Mouse (Mus musculus) CH12.LX (cell line): ENCODE results near the gene Trappc11. TPM values are rescaled to one million over a fixed set of nuclear protein-coding genes. Genes with fewer than 3 reads are reported as not detected.

Source experiments
- DNase-seq: peaks from one replicate; pipeline ENCODE4 v3.0.0-alpha.2; 2013; ENCODE audit errors: extremely low read depth
- H3K27ac ChIP-seq: 2 replicates; pipeline ENCODE4 v1.5.1; 2012; ENCODE audit warnings: low read depth, mild to moderate bottlenecking, control low read depth, moderate library complexity; ENCODE audit not compliant: insufficient read depth
- H3K27me3 ChIP-seq: replicated peaks from 2 replicates; pipeline ENCODE3; 2012; ENCODE audit warnings: inconsistent platforms
- H3K36me3 ChIP-seq, 2 experiments: replicated peaks in 1 of 2; 2 replicates each; pipeline versions ENCODE3 to v1.6.1; 2012; ENCODE audit warnings: inconsistent platforms in 1 of 2, low read length in 1 of 2, mild to moderate bottlenecking in 1 of 2, mixed read lengths in 1 of 2, moderate library complexity in 1 of 2; ENCODE audit not compliant: control insufficient read depth in 1 of 2, insufficient read depth in 1 of 2
- H3K4me1 ChIP-seq, 2 experiments: 2 replicates each; pipeline ENCODE4 v1.6.1; 2012; ENCODE audit warnings: inconsistent platforms in 1 of 2, moderate library complexity in 1 of 2; ENCODE audit not compliant: insufficient read depth in 2 of 2, control insufficient read depth in 1 of 2
- H3K4me2 ChIP-seq: 2 replicates; pipeline ENCODE4 v1.6.1; 2012; ENCODE audit warnings: low read depth, mild to moderate bottlenecking, control low read depth; ENCODE audit not compliant: poor library complexity, insufficient read depth, severe bottlenecking
- H3K4me3 ChIP-seq, 3 experiments: fragments of 150-350 bp in 1 of 3; sonication (generic) in 1 of 3; replicated peaks in 1 of 3; 2 replicates each; pipeline versions ENCODE3 to v1.5.1; 2011 to 2012; ENCODE audit warnings: low read depth in 2 of 3, low read length in 2 of 3, mild to moderate bottlenecking in 2 of 3, moderate library complexity in 2 of 3, control low read depth in 1 of 3, improper control_type of control experiment in 1 of 3, inconsistent platforms in 1 of 3, mixed read lengths in 1 of 3; ENCODE audit not compliant: poor library complexity in 1 of 3
- H3K79me2 ChIP-seq: replicated peaks from 2 replicates; pipeline ENCODE4 v1.6.1; 2012; ENCODE audit warnings: mild to moderate bottlenecking, moderate library complexity; ENCODE audit not compliant: control insufficient read depth, poor library complexity, insufficient read depth, severe bottlenecking; ENCODE audit errors: extremely low read depth
- H3K9ac ChIP-seq: 2 replicates; pipeline ENCODE4 v1.6.1; 2012; ENCODE audit warnings: low read depth, mild to moderate bottlenecking, control low read depth, moderate library complexity; ENCODE audit not compliant: insufficient read depth
- H3K9me3 ChIP-seq: replicated peaks from 2 replicates; pipeline ENCODE3; 2012; ENCODE audit warnings: low read length, inconsistent platforms, mixed read lengths
- BHLHE40 ChIP-seq: IDR thresholded peaks from 2 replicates; pipeline ENCODE4 v1.6.1; 2011; ENCODE audit warnings: mild to moderate bottlenecking, low read depth, low read length, improper control_type of control experiment
- E2F4 ChIP-seq: IDR thresholded peaks from 2 replicates; pipeline ENCODE4 v1.6.1; 2011; ENCODE audit warnings: low read depth, low read length, improper control_type of control experiment; ENCODE audit not compliant: insufficient replicate concordance
- ELF1 ChIP-seq: IDR thresholded peaks from 2 replicates; pipeline ENCODE4 v1.6.1; 2014; ENCODE audit warnings: low read depth, mild to moderate bottlenecking, inconsistent platforms, low read length, improper control_type of control experiment
- EP300 ChIP-seq: IDR thresholded peaks from 2 replicates; pipeline ENCODE4 v1.6.1; 2011; ENCODE audit warnings: low read length, improper control_type of control experiment
- ETS1 ChIP-seq: conservative IDR thresholded peaks from 2 replicates; pipeline ENCODE4 v1.6.1; 2012; ENCODE audit warnings: low read depth, mild to moderate bottlenecking, inconsistent platforms, low read length, improper control_type of control experiment, moderate library complexity
- GABPA ChIP-seq: IDR thresholded peaks from 2 replicates; pipeline ENCODE4 v1.6.1; 2012; ENCODE audit warnings: low read depth, low read length, improper control_type of control experiment, inconsistent platforms; ENCODE audit not compliant: insufficient replicate concordance
- IRF4 ChIP-seq: IDR thresholded peaks from 2 replicates; pipeline ENCODE4 v1.6.1; 2014; ENCODE audit warnings: low read depth, mild to moderate bottlenecking, inconsistent platforms, low read length, improper control_type of control experiment
- JUND ChIP-seq: conservative IDR thresholded peaks from 2 replicates; pipeline ENCODE4 v1.6.1; 2011; ENCODE audit warnings: low read depth, low read length, improper control_type of control experiment
- MAX ChIP-seq: IDR thresholded peaks from 2 replicates; pipeline ENCODE4 v1.6.1; 2011; ENCODE audit warnings: low read length, improper control_type of control experiment
- MAZ ChIP-seq: IDR thresholded peaks from 2 replicates; pipeline ENCODE4 v1.6.1; 2012; ENCODE audit warnings: low read depth, mild to moderate bottlenecking, inconsistent platforms, low read length, improper control_type of control experiment, moderate library complexity
- MEF2A ChIP-seq: IDR thresholded peaks from 2 replicates; pipeline ENCODE4 v1.6.1; 2014; ENCODE audit warnings: low read depth, mild to moderate bottlenecking, inconsistent platforms, low read length, improper control_type of control experiment, borderline replicate concordance
- MXI1 ChIP-seq: IDR thresholded peaks from 2 replicates; pipeline ENCODE4 v1.6.1; 2011; ENCODE audit warnings: mild to moderate bottlenecking, low read depth, low read length, improper control_type of control experiment
- NELFE ChIP-seq: IDR thresholded peaks from 2 replicates; pipeline ENCODE4 v1.6.1; 2011; ENCODE audit warnings: low read depth, low read length, improper control_type of control experiment
- NRF1 ChIP-seq: IDR thresholded peaks from 2 replicates; pipeline ENCODE4 v1.6.1; 2014; ENCODE audit warnings: low read depth, mild to moderate bottlenecking, inconsistent platforms, low read length, improper control_type of control experiment, moderate library complexity
- PAX5 ChIP-seq: IDR thresholded peaks from 2 replicates; pipeline ENCODE4 v1.6.1; 2012; ENCODE audit warnings: low read length, inconsistent platforms, mixed read lengths
- POLR2AphosphoS2 ChIP-seq: IDR thresholded peaks from 2 replicates; pipeline ENCODE4 v1.6.1; 2011; ENCODE audit warnings: low read depth, low read length, improper control_type of control experiment
- RAD21 ChIP-seq: IDR thresholded peaks from 2 replicates; pipeline ENCODE4 v1.6.1; 2011; ENCODE audit warnings: low read depth, mild to moderate bottlenecking, low read length, improper control_type of control experiment, moderate library complexity
- RCOR1 ChIP-seq: conservative IDR thresholded peaks from 2 replicates; pipeline ENCODE4 v1.6.1; 2012; ENCODE audit warnings: low read depth, mild to moderate bottlenecking, inconsistent platforms, low read length, improper control_type of control experiment
- SIN3A ChIP-seq: IDR thresholded peaks from 2 replicates; pipeline ENCODE4 v1.6.1; 2012; ENCODE audit warnings: low read length, improper control_type of control experiment, inconsistent platforms
- SMC3 ChIP-seq: IDR thresholded peaks from 2 replicates; pipeline ENCODE4 v1.6.1; 2011; ENCODE audit warnings: low read depth, low read length, improper control_type of control experiment
- TBP ChIP-seq: conservative IDR thresholded peaks from 2 replicates; pipeline ENCODE4 v1.6.1; 2011; ENCODE audit warnings: low read depth, low read length, improper control_type of control experiment
- TCF12 ChIP-seq: IDR thresholded peaks from 2 replicates; pipeline ENCODE4 v1.6.1; 2014; ENCODE audit warnings: low read depth, mild to moderate bottlenecking, inconsistent platforms, low read length, improper control_type of control experiment
- USF2 ChIP-seq: conservative IDR thresholded peaks from 2 replicates; pipeline ENCODE4 v1.6.1; 2011; ENCODE audit warnings: low read depth, low read length, improper control_type of control experiment
- dilution Hi-C: fragments of 300-500 bp; cut with MboI; formaldehyde crosslinking; loops from 2 replicates; pipeline ENCODE4 v1.14.3; 2020; ENCODE audit warnings: low sequenced_read_pairs; ENCODE audit not compliant: extremely low pct_unique_long_range_greater_than_20kb, extremely low pct_ligation_motif_present
- in situ Hi-C: fragments of 300-500 bp; cut with MboI; formaldehyde crosslinking; loops from 3 replicates; pipeline ENCODE4 v1.14.3; 2019; ENCODE audit warnings: low sequenced_read_pairs, low pct_ligation_motif_present, low pct_unique_long_range_greater_than_20kb, mixed read lengths
- polyA plus RNA-seq: library from polyadenylated mRNA; unstranded; fragments of >175 nt; gene quantifications from 2 replicates; pipeline ENCODE4 v1.2.1, GENCODE M21; 2012; ENCODE audit warnings: low read depth; ENCODE audit not compliant: insufficient read length
- total RNA-seq, 2 experiments: library from RNA; depleted of rRNA; stranded (reverse); fragments of 300-350 nt in 1 of 2; fragments of >200 nt in 1 of 2; gene quantifications; 2 replicates each; pipeline ENCODE4 v1.2.3; 2012 to 2014

Gene Trappc11
- total and polyA plus RNA-seq, 3 experiments, result 16.3 to 24.6 (median 20.8) TPM

DNA sequence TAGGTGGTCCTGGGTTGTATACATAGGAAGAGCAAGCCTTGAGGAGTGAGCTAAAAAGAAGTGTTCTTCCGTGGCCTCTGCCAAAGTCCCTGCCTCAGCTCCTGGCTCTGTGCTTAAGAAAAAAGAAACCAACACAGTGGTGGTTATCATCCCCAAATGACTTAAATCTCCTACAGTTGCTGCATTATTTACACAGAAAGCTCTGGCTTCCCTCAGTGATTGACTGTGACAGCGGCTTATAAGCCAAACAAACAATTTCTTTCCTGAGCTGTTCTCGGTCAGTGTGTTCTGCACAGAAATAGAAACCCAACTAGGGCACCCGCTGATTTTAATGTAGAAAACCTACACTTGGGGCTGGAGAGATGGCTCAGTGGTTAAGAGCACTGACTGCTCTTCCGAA, 34.8 kb upstream of the Trappc11 start:
- no peak for TF ChIP-seq E2F4
- no peak for TF ChIP-seq RAD21
- TF ChIP-seq JUND, result no peak
- TF ChIP-seq POLR2AphosphoS2, result no peak
- no peak for TF ChIP-seq NRF1
- TF ChIP-seq RCOR1, result no peak
- TF ChIP-seq ELF1, result no peak
- TF ChIP-seq MAX, result no peak
- no peak for TF ChIP-seq MXI1
- no peak for TF ChIP-seq PAX5
- TF ChIP-seq BHLHE40, result no peak
- TF ChIP-seq IRF4, result no peak
- no peak for TF ChIP-seq SMC3
- TF ChIP-seq NELFE, result no peak
- TF ChIP-seq GABPA, result no peak
- no peak for TF ChIP-seq MAZ
- TF ChIP-seq USF2, result no peak
- no peak for TF ChIP-seq SIN3A
- H3K4me3 ChIP-seq, result no peak overlapping the region
- no peaks in the 10 kb centered on the region for H3K79me2 ChIP-seq
- dilution Hi-C loops (no loop called here), in situ Hi-C loops (no loop called here)
- H3K9ac ChIP-seq, result no peak overlapping the region
- H3K4me2 ChIP-seq, result no peak overlapping the region
- H3K27me3 ChIP-seq, result no peaks in the 10 kb centered on the region
- no peak overlapping the region for H3K27ac ChIP-seq
- no peak for DNase-seq
- peaks cover 7 to 19% of the 10 kb centered on the region in 2 experiments for H3K4me1 ChIP-seq
- H3K9me3 ChIP-seq, result no peaks in the 10 kb centered on the region
- H3K36me3 ChIP-seq, result no peaks in the 10 kb centered on the region

DNA sequence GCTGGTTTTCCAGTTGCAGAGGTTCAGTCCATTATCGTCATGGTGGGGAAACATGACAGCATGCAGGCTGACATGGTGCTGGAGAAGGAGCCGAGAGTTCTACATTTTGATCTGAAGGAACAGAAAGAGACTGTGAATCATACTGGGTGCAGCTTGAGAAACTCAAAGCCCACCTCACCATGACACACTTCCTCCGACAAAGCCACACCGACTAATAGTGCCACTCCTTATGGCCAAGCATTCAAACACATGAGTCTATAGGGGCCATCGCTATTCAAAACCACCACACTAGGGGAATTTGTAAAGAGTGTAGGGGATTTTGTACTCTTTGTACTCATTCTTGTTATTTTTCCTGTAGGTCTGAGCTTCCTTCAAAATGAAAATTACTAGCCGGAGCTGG, 33.3 kb upstream of the Trappc11 start:
- peak; percentile 58 for DNase-seq
- dilution Hi-C loops (no loop called here), in situ Hi-C loops (no loop called here)
- peak overlapping the region; percentile 42; the same call in 1 of the 2 replicates for H3K27ac ChIP-seq
- H3K9me3 ChIP-seq, result no peaks in the 10 kb centered on the region
- peaks cover 7 to 15% of the 10 kb centered on the region in 2 experiments for H3K4me1 ChIP-seq
- peak overlapping the region; percentile 23; the same call in 1 of the 2 replicates for H3K4me2 ChIP-seq
- no peaks in the 10 kb centered on the region for H3K79me2 ChIP-seq
- H3K4me3 ChIP-seq, result no peak overlapping the region
- H3K36me3 ChIP-seq, result no peaks in the 10 kb centered on the region
- H3K27me3 ChIP-seq, result no peaks in the 10 kb centered on the region
- no peak overlapping the region for H3K9ac ChIP-seq
- TF ChIP-seq TCF12 (peak; percentile 37; the same call in 1 of the 2 replicates), TBP (no peak), USF2 (no peak), MEF2A (0 out of 2 replicates have a peak, but pooled peaks have one; percentile 45), IRF4 (peak; percentile 79), EP300 (peak; percentile 63), ETS1 (peak; percentile 40; the same call in 1 of the 2 replicates)
